Mouse (Mus musculus) mature B cell (primary cell): ENCODE measurements around the gene Itgav.

Experiments used
- in situ Hi-C: fragments of 300-500 bp; cut with MboI; formaldehyde crosslinking; loops from 2 replicates; pipeline ENCODE4 v1.14.3; 2019

Gene Itgav

GRCm38 (mm10) chr2:83813273-83813892 lies 89.2 kb downstream of the Itgav start:
- in situ Hi-C loops = no loop called here

- in situ Hi-C loops = no loop called here
These were observed 89.8 kb downstream of the Itgav start for GRCm38 (mm10) chr2:83814009-83814408.

- in situ Hi-C loops = no loop called here
These were observed 92.0 kb downstream of the Itgav start for GRCm38 (mm10) chr2:83816147-83816546.

GRCm38 (mm10) chr2:83825161-83825560 lies 101.0 kb downstream of the Itgav start:
- in situ Hi-C loops = no loop called here

GRCm38 (mm10) chr2:83828895-83829539 lies 104.8 kb downstream of the Itgav start:
- in situ Hi-C loops = no loop called here

- in situ Hi-C loops = no loop called here
These were observed 108.7 kb downstream of the Itgav start for GRCm38 (mm10) chr2:83832903-83833302.

GRCm38 (mm10) chr2:83835313-83836070 lies 111.3 kb downstream of the Itgav start:
- in situ Hi-C loops = no loop called here

GRCm38 (mm10) chr2:83848495-83848894 lies 124.3 kb downstream of the Itgav start:
- in situ Hi-C loops = no loop called here

- in situ Hi-C loops = no loop called here
These were observed 129.2 kb downstream of the Itgav start for GRCm38 (mm10) chr2:83853423-83853822.

- in situ Hi-C loops = no loop called here
These were observed 132.0 kb downstream of the Itgav start for GRCm38 (mm10) chr2:83856236-83856635.
